Mouse (Mus musculus): Measurements from ENCODE around the gene Lrp8. TPM values are rescaled to one million over a fixed set of nuclear protein-coding genes. Genes with fewer than 3 reads are reported as not detected.

Gene Lrp8
- polyA plus RNA-seq, 1 experiment: 45.6 TPM

GRCm38 (mm10) chr4:107856958-107857686, 55.1 kb downstream of the Lrp8 start:
- DNase-seq: no peak
- Histone ChIP-seq H3K4me3 (ENCODE audit: control insufficient read depth, insufficient read depth, low read length) (no peak overlapping the region), H3K27ac (ENCODE audit: control insufficient read depth, insufficient read depth, low read length) (no peak overlapping the region), H3K36me3 (ENCODE audit: control insufficient read depth, insufficient read depth, low read length) (peaks cover 9% of the 10 kb centered on the region; the same call in 1 of the 2 replicates), H3K27me3 (ENCODE audit: control insufficient read depth, insufficient read depth, low read length) (no peaks in the 10 kb centered on the region), H3K4me1 (replicated peaks; ENCODE audit: control insufficient read depth, insufficient read depth, low read length) (no peaks in the 10 kb centered on the region)
- WGBS: 96% methylated on average over 11 of the region's 11 CpGs
- no peak for TF ChIP-seq POLR2A (IDR thresholded peaks at IDR 0.05; ENCODE audit: control insufficient read depth, extremely low read depth, insufficient read depth, low read length, poor library complexity)
- no peak for TF ChIP-seq CTCF (IDR thresholded peaks at IDR 0.05; ENCODE audit: borderline replicate concordance, control insufficient read depth, extremely low read depth, insufficient read depth, low read length, poor library complexity)

GRCm38 (mm10) chr4:107858995-107859394, 56.9 kb downstream of the Lrp8 start:
- DNase-seq: no peak
- H3K4me1 ChIP-seq (replicated peaks; ENCODE audit: control insufficient read depth, insufficient read depth, low read length): no peaks in the 10 kb centered on the region
- H3K27me3 ChIP-seq (ENCODE audit: control insufficient read depth, insufficient read depth, low read length): no peaks in the 10 kb centered on the region
- no peak overlapping the region for H3K27ac ChIP-seq (ENCODE audit: control insufficient read depth, insufficient read depth, low read length)
- no peak for TF ChIP-seq POLR2A (IDR thresholded peaks at IDR 0.05; ENCODE audit: control insufficient read depth, extremely low read depth, insufficient read depth, low read length, poor library complexity)
- no peak for TF ChIP-seq CTCF (IDR thresholded peaks at IDR 0.05; ENCODE audit: borderline replicate concordance, control insufficient read depth, extremely low read depth, insufficient read depth, low read length, poor library complexity)
- WGBS: 96% methylated on average over 7 of the region's 7 CpGs
- no peak overlapping the region for H3K4me3 ChIP-seq (ENCODE audit: control insufficient read depth, insufficient read depth, low read length)
- peaks cover 9% of the 10 kb centered on the region; the same call in 1 of the 2 replicates for H3K36me3 ChIP-seq (ENCODE audit: control insufficient read depth, insufficient read depth, low read length)

- peaks cover 3% of the 10 kb centered on the region; the same call in 1 of the 2 replicates for H3K36me3 ChIP-seq (ENCODE audit: control insufficient read depth, insufficient read depth, low read length)
- no peaks in the 10 kb centered on the region for H3K27me3 ChIP-seq (ENCODE audit: control insufficient read depth, insufficient read depth, low read length)
- no peak for DNase-seq
- 96% methylated on average over 4 of the region's 4 CpGs for WGBS
- no peak overlapping the region for H3K4me3 ChIP-seq (ENCODE audit: control insufficient read depth, insufficient read depth, low read length)
- no peak for TF ChIP-seq POLR2A (IDR thresholded peaks at IDR 0.05; ENCODE audit: control insufficient read depth, extremely low read depth, insufficient read depth, low read length, poor library complexity)
- TF ChIP-seq CTCF (IDR thresholded peaks at IDR 0.05; ENCODE audit: borderline replicate concordance, control insufficient read depth, extremely low read depth, insufficient read depth, low read length, poor library complexity): no peak
- H3K27ac ChIP-seq (ENCODE audit: control insufficient read depth, insufficient read depth, low read length): no peak overlapping the region
- H3K4me1 ChIP-seq (replicated peaks; ENCODE audit: control insufficient read depth, insufficient read depth, low read length): no peaks in the 10 kb centered on the region
These were observed 62.8 kb downstream of the Lrp8 start for GRCm38 (mm10) chr4:107864866-107865265.

DNA sequence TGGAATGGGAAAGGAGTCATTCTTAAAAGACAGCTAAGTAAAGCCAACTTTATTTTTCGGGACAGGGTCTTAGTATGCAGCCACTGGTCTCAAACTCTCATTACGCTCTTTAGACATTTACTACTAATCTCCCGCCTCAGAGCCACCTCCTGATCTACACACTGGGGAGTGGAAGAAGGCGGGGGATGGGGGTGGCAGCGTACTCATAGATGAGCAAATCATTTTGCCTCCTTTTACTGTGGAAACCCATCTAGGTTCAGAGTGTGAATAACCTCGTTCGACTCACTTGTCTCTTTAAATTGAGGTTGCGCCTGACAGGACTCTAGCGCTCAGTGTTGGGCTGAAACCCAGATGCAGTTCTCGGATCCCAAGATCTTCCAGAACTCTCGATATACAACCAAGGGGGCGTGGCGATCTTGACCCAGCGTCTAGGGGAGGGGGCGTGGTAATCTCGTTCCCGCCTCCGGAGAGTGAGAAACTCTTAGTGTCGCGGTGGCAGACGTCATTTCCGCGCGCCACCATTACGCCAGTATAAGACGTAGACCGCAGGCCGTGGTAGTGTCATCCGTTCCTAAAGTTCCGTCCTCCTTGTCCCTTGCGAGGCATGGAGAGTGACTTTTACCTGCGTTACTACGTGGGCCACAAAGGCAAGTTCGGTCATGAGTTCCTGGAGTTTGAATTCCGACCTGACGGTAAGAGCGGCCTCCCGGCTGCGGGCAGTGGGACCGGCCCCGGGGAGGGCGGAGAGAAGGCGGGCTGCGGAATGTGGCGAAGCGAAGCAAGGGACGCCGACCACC, 77.4 kb downstream of the Lrp8 start, which contains the start of gene Magoh:
Magoh (plus strand) TSS at position 502 of the 797 bp plus-strand sequence.
- peak within 1 kb of the TSS; percentile 41 for H3K27ac ChIP-seq (ENCODE audit: control insufficient read depth, insufficient read depth, low read length)
- no peaks in the 10 kb centered on the region for H3K4me1 ChIP-seq (replicated peaks; ENCODE audit: control insufficient read depth, insufficient read depth, low read length)
- H3K27me3 ChIP-seq (ENCODE audit: control insufficient read depth, insufficient read depth, low read length): no peaks in the 10 kb centered on the region
- 1% methylated on average over 48 of the region's 48 CpGs for WGBS
- H3K36me3 ChIP-seq (ENCODE audit: control insufficient read depth, insufficient read depth, low read length): peaks cover 23% of the 10 kb centered on the region
- DNase-seq: peak; percentile 96
- peak within 1 kb of the TSS; percentile 87 for H3K4me3 ChIP-seq (ENCODE audit: control insufficient read depth, insufficient read depth, low read length)
- TF ChIP-seq POLR2A (IDR thresholded peaks at IDR 0.05; ENCODE audit: control insufficient read depth, extremely low read depth, insufficient read depth, low read length, poor library complexity) (0 out of 2 replicates have a peak, but pooled peaks have one; percentile 60), CTCF (IDR thresholded peaks at IDR 0.05; ENCODE audit: borderline replicate concordance, control insufficient read depth, extremely low read depth, insufficient read depth, low read length, poor library complexity) (no peak)

- H3K36me3 ChIP-seq (ENCODE audit: control insufficient read depth, insufficient read depth, low read length): peaks cover 44% of the 10 kb centered on the region
- no peak overlapping the region for H3K27ac ChIP-seq (ENCODE audit: control insufficient read depth, insufficient read depth, low read length)
- WGBS: 98% methylated on average over 1 of the region's 1 CpGs
- no peaks in the 10 kb centered on the region for H3K27me3 ChIP-seq (ENCODE audit: control insufficient read depth, insufficient read depth, low read length)
- DNase-seq: no peak
- TF ChIP-seq POLR2A (IDR thresholded peaks at IDR 0.05; ENCODE audit: control insufficient read depth, extremely low read depth, insufficient read depth, low read length, poor library complexity) (no peak), CTCF (IDR thresholded peaks at IDR 0.05; ENCODE audit: borderline replicate concordance, control insufficient read depth, extremely low read depth, insufficient read depth, low read length, poor library complexity) (no peak)
- no peaks in the 10 kb centered on the region for H3K4me1 ChIP-seq (replicated peaks; ENCODE audit: control insufficient read depth, insufficient read depth, low read length)
- H3K4me3 ChIP-seq (ENCODE audit: control insufficient read depth, insufficient read depth, low read length): no peak overlapping the region
These were observed 79.6 kb downstream of the Lrp8 start for GRCm38 (mm10) chr4:107881631-107882030.

GRCm38 (mm10) chr4:107886371-107886770, 84.3 kb downstream of the Lrp8 start:
- Histone ChIP-seq H3K36me3 (ENCODE audit: control insufficient read depth, insufficient read depth, low read length) (peaks cover 44% of the 10 kb centered on the region), H3K4me1 (replicated peaks; ENCODE audit: control insufficient read depth, insufficient read depth, low read length) (peaks cover 7% of the 10 kb centered on the region; the same call in 1 of the 2 replicates), H3K4me3 (ENCODE audit: control insufficient read depth, insufficient read depth, low read length) (no peak overlapping the region), H3K27ac (ENCODE audit: control insufficient read depth, insufficient read depth, low read length) (no peak overlapping the region), H3K27me3 (ENCODE audit: control insufficient read depth, insufficient read depth, low read length) (no peaks in the 10 kb centered on the region)
- DNase-seq: no peak
- WGBS: 95% methylated on average over 7 of the region's 7 CpGs
- TF ChIP-seq POLR2A (IDR thresholded peaks at IDR 0.05; ENCODE audit: control insufficient read depth, extremely low read depth, insufficient read depth, low read length, poor library complexity) (no peak), CTCF (IDR thresholded peaks at IDR 0.05; ENCODE audit: borderline replicate concordance, control insufficient read depth, extremely low read depth, insufficient read depth, low read length, poor library complexity) (no peak)
